Mouse (Mus musculus) embryo, embryonic 10.5 days (tissue): ENCODE data around the gene Vmn1r100.
"Not testable (repeated sequence)": the region's sequence is repeated elsewhere in the genome, so short reads cannot be mapped to it uniquely, and the experiment has no call there.

Source experiments
- DNase-seq: peaks from one replicate; pipeline ENCODE4 v3.0.0-alpha.2; 2015; ENCODE audit warnings: low spot score

The Vmn1r100 gene

DNA sequence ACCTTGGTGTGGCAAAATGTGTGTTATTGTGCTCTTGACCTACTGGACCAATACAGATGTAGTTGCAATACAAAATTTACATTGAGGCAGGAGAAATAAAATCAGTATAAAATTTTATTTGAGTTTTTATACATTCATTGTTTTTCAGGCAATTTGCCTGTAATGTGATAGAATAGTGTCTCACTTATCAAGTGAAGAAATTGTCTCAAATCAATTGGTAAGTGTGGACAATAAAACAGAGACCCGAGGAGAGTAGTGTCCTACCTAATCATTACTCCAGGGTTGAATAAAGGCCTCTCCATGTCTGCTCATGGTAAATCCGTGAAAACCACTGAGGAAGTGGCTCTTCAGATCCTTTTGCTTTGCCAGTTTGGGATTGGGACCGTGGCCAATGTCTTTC lies at the start of gene Vmn1r100:
Gene Vmn1r100, plus strand, starts transcription at position 301 of the 400 bp plus-strand sequence.
- not testable (repeated sequence) for DNase-seq

DNA sequence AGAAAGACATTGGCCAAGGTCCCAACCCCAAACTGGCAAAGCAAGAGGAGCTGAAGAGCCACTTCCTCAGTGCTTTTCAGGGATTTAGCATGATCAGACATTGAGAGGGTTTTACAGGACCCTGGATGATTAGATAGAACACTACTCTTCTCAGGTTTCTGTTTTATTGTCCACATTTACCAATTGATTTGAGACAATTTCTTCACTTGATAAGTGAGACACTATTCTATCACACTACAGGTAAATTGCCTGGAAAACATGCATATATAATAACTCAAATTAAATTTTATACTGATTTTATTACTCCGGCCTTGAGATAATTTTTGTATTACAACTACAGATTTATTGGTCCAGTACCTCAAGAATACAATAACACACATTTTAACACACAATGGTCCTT lies 42.4 kb upstream of the Vmn1r100 start, which contains the start of gene Gm5728:
Gene Gm5728, minus strand, starts transcription at position 101 of the 400 bp plus-strand sequence.
- DNase-seq: not testable (repeated sequence)

DNA sequence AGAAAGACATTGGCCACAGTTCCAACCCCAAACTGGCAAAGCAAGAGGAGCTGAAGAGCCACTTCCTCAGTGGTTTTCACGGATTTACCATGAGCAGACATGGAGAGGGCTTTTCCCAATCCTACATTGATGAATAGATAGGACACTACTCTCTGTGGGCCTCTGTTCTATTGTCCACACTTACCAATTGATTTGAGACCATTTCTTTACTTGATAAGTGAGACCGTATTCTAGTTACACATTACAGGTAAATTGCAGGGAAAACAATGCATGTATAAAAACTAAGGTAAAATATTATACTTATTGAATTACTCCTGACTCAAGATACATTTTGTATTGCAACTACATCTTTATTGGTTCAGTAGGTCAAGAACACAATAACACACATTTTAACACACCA lies 24.8 kb downstream of the Vmn1r100 start, which contains the start of gene Vmn1r101:
Gene Vmn1r101, minus strand, starts transcription at position 101 of the 400 bp plus-strand sequence.
- not testable (repeated sequence) for DNase-seq
